8 mouse cellular contexts compared by ENCODE assay signal in genomic region chr2:167129608-167129955, GRCm38 (mm10).
A peak's percentile ranks its signal among the peaks of the same experiment; 100 is the strongest.
DNase-seq lines count a peak whose midpoint lies in the region; ATAC-seq and TF ChIP-seq lines count a peak whose summit lies in the region.

No protein-coding gene starts in this region.

- no peaks in the 10 kb centered on the region for H3K27me3 ChIP-seq in spleen, adult 2 months (ENCODE audit: control insufficient read depth, insufficient read depth, low read length)
- 0 out of 2 replicates have a peak, but pooled peaks cover 2% of the 10 kb centered on the region for H3K27me3 ChIP-seq in heart, embryonic 16.5 days (ENCODE audit: control insufficient read depth, insufficient read depth, low read length)
- peaks cover 5% of the 10 kb centered on the region; the same call in 1 of the 2 replicates for H3K27me3 ChIP-seq in limb, embryonic 15.5 days
- H3K27me3 ChIP-seq in midbrain, embryonic 15.5 days (replicated peaks), result no peaks in the 10 kb centered on the region

- no peak for DNase-seq in spleen, adult 2 months (ENCODE audit: low read depth in 1 of 2, low spot score in 2 of 2)
- no peak for DNase-seq in spleen, adult 12 weeks (ENCODE audit: low spot score)
- no peak for DNase-seq in spleen, postnatal 10 days (ENCODE audit: low spot score in 2 of 2)
- no peak for DNase-seq in adrenal gland, adult 8-10 months
- DNase-seq in gastrocnemius, postnatal 10 days, result no peak

- peak overlapping the region; percentile 47; the same call in 1 of the 2 replicates for H3K27ac ChIP-seq in spleen, adult 2 months (ENCODE audit: insufficient read depth, low read length)
- peak overlapping the region; percentile 10; the same call in 1 of the 2 replicates for H3K27ac ChIP-seq in heart, embryonic 16.5 days (ENCODE audit: low read length)
- peak overlapping the region; percentile 63 for H3K27ac ChIP-seq in limb, embryonic 15.5 days
- H3K27ac ChIP-seq in midbrain, embryonic 15.5 days, result peak overlapping the region; percentile 70

- H3K36me3 ChIP-seq in spleen, adult 2 months (ENCODE audit: control insufficient read depth, insufficient read depth, low read length), result no peaks in the 10 kb centered on the region
- H3K36me3 ChIP-seq in heart, embryonic 16.5 days (ENCODE audit: control insufficient read depth, insufficient read depth), result no peaks in the 10 kb centered on the region
- no peaks in the 10 kb centered on the region for H3K36me3 ChIP-seq in limb, embryonic 15.5 days
- H3K36me3 ChIP-seq in midbrain, embryonic 15.5 days (replicated peaks), result no peaks in the 10 kb centered on the region

- H3K4me1 ChIP-seq in spleen, adult 2 months (ENCODE audit: control insufficient read depth, insufficient read depth, insufficient read length), result peaks cover 13% of the 10 kb centered on the region; the same call in 1 of the 2 replicates
- H3K4me1 ChIP-seq in heart, embryonic 16.5 days (ENCODE audit: control insufficient read depth, insufficient read depth, low read length), result peaks cover 11% of the 10 kb centered on the region
- H3K4me1 ChIP-seq in limb, embryonic 15.5 days, result peaks cover 22% of the 10 kb centered on the region
- H3K4me1 ChIP-seq in midbrain, embryonic 15.5 days, result peaks cover 22% of the 10 kb centered on the region

- H3K4me3 ChIP-seq in spleen, adult 2 months (ENCODE audit: extremely low read depth, insufficient read depth, insufficient read length), result peak overlapping the region; percentile 66
- peak overlapping the region; percentile 41 for H3K4me3 ChIP-seq in heart, embryonic 16.5 days (ENCODE audit: low read length)
- peak overlapping the region; percentile 20 for H3K4me3 ChIP-seq in limb, embryonic 15.5 days
- no peak overlapping the region for H3K4me3 ChIP-seq in midbrain, embryonic 15.5 days

- H3K4me2 ChIP-seq in heart, embryonic 16.5 days (ENCODE audit: low read depth, low read length), result peak overlapping the region; percentile 60
- peak overlapping the region; percentile 39 for H3K4me2 ChIP-seq in limb, embryonic 15.5 days
- H3K4me2 ChIP-seq in midbrain, embryonic 15.5 days, result peak overlapping the region; percentile 2; the same call in 1 of the 2 replicates

- H3K9ac ChIP-seq in heart, embryonic 16.5 days (ENCODE audit: low read length), result peak overlapping the region; percentile 18; the same call in 1 of the 2 replicates
- H3K9ac ChIP-seq in limb, embryonic 15.5 days, result 0 out of 2 replicates have a peak overlapping the region, but pooled peaks have one; percentile 17
- no peak overlapping the region for H3K9ac ChIP-seq in midbrain, embryonic 15.5 days

- TF ChIP-seq POLR2A in spleen, adult 2 months (IDR thresholded peaks at IDR 0.05; ENCODE audit: low read depth, low read length), result no peak

- 27% methylated on average over 9 of the region's 9 CpGs for WGBS in spleen, adult 2 months
- WGBS in heart, embryonic 16.5 days, result 29% methylated on average over 9 of the region's 9 CpGs
- 19% methylated on average over 9 of the region's 9 CpGs for WGBS in limb, embryonic 15.5 days
- 18% methylated on average over 9 of the region's 9 CpGs for WGBS in midbrain, embryonic 15.5 days

- no peak for ATAC-seq in heart, embryonic 16.5 days (replicated peaks; ENCODE audit: extremely low read depth, insufficient read depth, low FRiP score)
- no peak for ATAC-seq in limb, embryonic 15.5 days (ENCODE audit: insufficient number of reproducible peaks, low FRiP score, low TSS enrichment, low read depth)
- peak; percentile 64; the same call in 1 of the 2 replicates for ATAC-seq in midbrain, embryonic 15.5 days (replicated peaks)

- TF ChIP-seq CTCF in spleen, adult 2 months (IDR thresholded peaks at IDR 0.05; ENCODE audit: extremely low read depth, insufficient read depth, insufficient read length, insufficient replicate concordance), result no peak

- no peaks in the 10 kb centered on the region for H3K9me3 ChIP-seq in heart, embryonic 16.5 days (replicated peaks; ENCODE audit: control insufficient read depth, low read length)
- H3K9me3 ChIP-seq in limb, embryonic 15.5 days, result no peaks in the 10 kb centered on the region
- H3K9me3 ChIP-seq in midbrain, embryonic 15.5 days, result no peaks in the 10 kb centered on the region

Comparison
In these comparisons a context has a peak if more than half of its experiments do, and no peak if none do; other contexts are left out.
1. H3K27ac ChIP-seq: peak in every context shown above with its lines; median percentile 70 in midbrain, embryonic 15.5 days; 63 in limb, embryonic 15.5 days; 47 in spleen, adult 2 months; 10 in heart, embryonic 16.5 days.
2. H3K4me2 ChIP-seq: peak in every context shown above with its lines; median percentile 60 in heart, embryonic 16.5 days; 39 in limb, embryonic 15.5 days; 2 in midbrain, embryonic 15.5 days.